Mouse (Mus musculus) liver (tissue): ENCODE results near the gene Ywhae.
"Not testable (repeated sequence)": the region's sequence is repeated elsewhere in the genome, so short reads cannot be mapped to it uniquely, and the experiment has no call there.

Experiments
- DNase-seq: peaks from one replicate; pipeline ENCODE4 v3.0.0-alpha.2; 2020; ENCODE audit warnings: mixed read lengths

The Ywhae gene

DNA sequence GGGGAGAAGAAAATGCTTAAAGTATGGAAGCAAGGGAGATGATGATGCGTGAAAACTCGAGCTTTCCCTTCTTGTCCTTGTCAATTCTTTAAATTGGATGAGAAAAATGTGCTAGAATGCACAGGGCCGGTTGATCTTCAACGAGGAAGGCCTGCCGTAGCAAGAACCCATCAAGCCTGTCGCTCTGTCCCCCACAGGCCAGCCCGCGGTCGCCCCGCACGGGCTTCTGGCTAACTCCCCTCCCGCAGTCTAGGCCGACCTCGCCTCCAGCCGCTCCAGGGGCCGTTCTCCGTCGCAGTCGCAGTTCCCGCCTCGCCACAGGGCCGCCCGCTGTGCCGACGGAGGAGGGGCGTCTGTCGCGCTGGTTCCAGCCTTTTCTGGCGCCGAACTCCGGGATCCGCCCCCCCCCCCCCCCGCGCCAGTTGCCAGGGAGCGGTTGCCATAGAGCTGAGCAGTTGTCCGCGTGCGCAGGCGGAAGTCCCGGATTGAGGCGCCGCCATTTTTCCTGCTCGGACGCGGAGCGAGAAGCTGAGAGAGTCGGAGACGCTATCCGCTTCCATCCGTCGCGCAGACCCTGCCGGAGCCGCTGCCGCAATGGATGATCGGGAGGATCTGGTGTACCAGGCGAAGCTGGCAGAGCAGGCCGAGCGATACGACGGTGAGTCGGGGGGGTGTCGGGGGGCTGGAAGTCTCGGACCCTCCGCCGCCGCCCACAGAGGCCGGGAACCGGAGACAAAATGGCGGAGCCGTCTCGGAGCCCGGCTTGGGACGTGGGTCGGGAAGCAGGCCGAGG is at the start of gene Ywhae:
Gene Ywhae (plus strand): TSS at position 436 of the 793 bp plus-strand sequence.
- peak; percentile 96 for DNase-seq

DNA sequence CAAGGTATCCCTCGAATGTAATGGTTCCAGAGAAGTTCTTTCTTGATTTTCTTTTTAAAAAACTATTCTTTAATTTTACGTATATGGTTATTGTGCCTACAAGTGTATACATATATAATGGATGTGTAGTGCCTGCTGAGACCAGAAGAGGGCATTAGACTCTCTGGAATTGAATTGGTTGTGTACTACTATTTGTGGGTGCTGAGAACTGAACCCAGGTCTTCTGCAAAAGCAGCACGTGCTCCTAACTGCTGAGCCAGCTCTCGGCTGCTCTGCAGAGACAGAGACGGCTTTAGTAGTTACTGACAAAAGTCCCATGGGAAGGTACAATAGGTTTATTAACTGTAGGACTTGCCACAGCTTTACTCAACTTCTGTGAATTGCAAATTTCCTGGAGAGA is 48.2 kb upstream of the Ywhae start:
- no peak for DNase-seq

DNA sequence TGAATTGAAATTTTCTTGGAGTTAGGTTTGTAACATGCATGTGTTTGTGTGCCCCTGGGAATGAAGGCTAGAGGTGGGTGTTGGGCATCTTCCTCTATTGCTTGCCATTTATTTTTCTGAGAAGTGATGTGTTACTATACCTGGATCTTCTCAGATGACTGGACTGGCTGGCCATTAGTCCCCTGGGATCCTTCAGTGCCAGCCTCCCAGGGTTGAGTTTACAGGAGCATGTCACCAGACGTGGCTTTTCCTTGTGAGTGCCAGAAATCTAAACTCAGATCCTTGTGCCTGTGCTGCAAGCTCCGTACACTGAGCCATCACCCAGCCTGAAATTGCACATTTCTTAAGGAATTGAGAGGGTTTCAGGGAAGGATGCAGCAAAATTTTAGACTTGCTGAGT is 47.7 kb upstream of the Ywhae start:
- no peak for DNase-seq

DNA sequence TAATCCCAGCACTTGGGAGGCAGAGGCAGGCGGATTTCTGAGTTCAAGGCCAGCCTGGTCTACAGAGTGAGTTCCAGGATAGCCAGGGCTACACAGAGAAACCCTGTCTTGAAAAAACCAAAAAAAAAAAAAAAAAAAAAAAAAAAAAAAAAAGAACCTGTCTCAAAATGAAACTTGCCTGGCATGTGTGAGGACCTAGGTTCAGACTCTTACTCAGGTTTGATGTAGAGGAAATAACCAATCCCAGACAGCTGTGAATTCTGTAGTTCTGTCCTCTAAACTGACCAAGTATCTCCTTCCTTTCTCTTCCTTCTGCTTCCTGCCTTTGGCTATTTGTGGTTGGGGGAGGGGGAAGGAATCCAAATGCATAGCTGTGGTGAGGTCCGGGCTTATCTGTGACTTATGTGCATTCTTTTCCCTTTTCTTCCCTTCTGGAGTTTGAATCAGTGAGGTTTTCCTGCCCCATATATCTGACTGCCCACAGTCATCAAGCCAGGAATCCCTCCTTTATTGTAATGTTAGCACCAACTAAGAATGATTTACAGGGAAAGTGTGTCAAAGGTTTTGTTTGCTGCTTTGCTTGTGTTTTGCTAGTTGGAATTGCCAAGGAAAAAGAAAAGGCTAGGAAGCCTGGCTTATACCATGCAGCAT is 45.2 kb upstream of the Ywhae start:
- no peak for DNase-seq

DNA sequence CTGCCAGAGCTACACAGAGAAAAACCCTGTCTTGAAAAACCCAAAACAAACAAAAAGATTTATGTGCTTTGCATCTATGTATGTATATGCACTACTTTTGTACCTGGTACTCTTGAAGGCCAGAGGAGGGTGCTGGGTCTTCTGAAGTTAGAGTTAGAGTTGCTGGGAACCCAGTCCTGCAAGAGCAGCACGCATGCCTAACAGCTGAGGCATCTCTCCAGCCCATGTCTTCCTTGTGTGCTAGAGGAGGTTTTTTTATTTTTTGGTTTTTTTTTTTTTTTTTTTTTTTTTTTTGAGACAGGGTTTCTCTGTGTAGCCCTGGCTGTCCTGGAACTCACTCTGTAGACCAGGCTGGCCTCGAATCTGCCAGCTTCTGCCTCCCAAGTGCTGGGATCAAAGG is 44.5 kb upstream of the Ywhae start:
- no peak for DNase-seq

DNA sequence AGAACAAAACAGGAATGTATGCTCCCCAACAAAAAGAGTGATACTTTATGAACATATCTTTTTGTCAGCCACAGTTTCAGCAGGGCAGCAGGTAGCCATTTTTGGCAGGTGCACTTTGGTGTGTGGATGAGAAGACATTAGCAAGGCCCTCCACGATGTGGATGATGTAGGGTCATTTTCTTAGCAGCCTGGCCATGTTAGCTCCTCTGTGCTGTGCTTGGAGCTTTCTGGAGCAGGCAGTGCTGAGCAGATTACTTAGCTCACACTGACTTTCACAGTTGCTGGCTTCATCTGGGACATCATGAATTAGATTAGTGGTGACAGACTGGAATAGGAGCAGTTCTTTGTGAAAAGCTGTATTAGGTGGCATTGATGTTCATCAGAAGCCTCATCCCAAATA is 42.7 kb upstream of the Ywhae start:
- DNase-seq, result no peak

DNA sequence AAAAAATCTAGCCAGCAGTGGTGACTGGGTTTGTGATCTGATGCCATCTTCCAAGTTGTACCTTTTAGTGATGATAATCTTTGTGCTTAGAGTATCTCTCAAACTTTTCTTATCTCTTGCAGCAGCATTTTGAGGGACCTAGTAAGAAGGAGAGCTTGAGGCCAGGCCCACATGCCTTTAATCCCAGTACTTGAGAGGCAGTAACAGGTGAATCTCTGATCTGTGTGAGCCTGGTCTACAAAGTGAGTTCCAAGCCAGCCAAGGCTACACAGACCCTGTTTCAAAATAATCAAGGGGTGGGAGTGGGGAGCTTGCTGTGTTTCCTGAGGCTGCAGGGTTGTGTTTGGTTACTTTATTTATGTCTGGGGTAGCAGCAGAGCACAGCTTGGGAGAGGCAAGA is 41.6 kb upstream of the Ywhae start:
- no peak for DNase-seq

DNA sequence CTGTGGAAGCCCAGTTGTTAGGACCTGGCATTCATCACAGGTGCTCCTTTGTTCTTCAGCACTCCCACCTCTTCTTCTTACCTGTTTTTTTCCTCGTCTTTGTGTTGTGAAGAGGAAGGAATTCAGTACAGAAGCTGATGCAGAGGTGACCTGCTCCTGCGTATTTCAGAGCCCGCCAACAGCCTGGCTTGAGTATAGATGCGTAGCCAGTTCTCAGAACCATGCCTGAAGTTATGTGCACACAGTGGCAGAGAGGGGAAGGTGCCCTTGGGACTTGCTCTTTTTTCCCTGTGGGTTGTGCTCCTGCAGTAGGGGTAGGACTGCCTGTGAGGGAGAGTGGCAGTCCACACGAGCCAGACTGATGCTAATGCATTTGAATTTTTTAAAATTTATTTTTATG is 39.1 kb upstream of the Ywhae start:
- no peak for DNase-seq

DNA sequence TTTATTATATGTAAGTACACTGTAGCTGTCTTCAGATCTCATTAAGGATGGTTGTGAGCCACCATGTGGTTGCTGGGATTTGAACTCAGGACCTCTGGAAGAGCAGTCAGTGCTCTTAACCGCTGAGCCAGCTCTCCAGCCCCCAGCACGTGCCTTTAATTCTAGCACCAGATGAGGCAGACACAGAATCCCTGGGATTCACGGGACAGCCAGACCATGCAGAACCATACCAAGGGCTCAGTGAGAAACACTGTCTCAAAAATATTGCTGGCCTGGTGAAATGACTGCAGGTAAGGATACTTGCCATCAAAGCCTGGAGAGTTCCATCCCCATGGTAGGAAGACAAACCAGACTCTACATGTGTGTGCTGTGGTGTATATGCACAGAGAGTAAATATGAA is 35.2 kb upstream of the Ywhae start:
- not testable (repeated sequence) for DNase-seq

DNA sequence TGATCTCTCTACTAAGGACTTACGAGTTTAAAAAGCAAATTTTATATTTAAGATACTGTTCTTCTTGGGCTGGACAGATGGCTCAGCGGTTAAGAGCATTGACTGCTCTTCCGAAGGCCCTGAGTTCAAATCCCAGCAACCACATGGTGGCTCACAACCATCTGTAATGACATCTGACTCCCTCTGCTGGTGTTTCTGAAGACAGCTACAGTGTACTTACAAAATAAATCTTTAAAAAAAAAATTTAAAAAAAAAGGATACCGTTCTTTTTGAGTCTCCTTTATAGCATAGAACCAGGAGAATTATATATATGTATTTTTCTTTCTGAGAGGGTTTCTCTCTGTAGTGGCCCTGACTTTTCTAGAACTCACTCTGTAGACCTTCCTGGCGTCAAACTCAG is 32.1 kb upstream of the Ywhae start:
- DNase-seq, result no peak

DNA sequence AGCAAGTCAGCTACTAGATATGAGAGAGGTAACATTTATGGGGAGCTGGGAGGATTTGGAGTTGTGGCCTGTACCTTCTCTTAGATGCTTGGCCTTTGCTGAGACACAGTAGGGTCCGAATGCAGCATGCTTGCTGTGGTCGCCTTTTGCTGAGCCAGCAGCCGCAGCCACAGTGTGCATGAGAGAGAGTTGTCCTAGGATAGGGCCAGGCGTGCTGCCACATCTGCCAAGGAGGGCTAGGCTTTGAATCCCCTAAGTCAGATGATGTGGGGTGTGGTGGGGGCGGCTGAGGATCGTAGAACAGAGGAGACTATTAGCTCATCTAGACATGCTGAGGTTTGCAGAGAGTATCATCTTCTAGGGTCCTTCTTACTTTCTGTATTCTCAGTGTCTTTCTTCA is 29.9 kb upstream of the Ywhae start:
- DNase-seq, result no peak

DNA sequence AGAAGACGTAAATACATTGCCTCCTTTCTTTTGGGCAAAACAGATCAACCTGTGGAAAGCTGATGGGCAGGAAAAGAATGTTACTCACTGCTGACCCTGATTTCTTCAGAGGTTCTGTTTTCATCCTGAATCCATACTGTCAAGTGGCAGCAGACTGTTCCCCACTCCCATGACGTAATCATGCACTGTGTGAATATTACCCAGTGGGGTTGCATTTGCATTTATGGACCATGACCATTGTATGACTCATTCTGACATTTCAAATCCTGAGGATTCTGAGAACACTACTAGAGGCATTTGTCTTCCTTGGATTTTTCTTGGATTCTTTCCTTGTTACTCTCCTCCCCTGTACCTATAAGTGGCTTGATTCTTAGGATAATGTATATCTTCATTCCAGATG is 28.9 kb upstream of the Ywhae start:
- no peak for DNase-seq

DNA sequence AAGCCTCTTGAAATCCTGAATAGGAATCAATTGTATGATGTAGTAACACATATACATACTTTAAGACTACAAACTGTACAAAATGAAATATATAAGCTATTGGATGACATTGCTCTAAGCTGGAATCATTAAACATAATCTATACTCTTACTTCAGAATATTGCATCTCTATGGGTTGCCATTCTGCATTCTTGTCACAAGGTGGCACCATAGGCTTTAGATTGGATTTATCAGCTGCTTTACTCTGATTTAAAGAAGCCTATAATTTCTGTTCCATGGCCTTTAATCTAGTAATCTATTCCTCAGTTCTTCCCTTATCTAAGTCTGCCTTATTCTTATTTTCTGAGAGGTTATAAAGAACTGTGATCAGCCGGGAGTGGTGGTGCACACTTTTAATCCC is 18.7 kb upstream of the Ywhae start:
- no peak for DNase-seq

DNA sequence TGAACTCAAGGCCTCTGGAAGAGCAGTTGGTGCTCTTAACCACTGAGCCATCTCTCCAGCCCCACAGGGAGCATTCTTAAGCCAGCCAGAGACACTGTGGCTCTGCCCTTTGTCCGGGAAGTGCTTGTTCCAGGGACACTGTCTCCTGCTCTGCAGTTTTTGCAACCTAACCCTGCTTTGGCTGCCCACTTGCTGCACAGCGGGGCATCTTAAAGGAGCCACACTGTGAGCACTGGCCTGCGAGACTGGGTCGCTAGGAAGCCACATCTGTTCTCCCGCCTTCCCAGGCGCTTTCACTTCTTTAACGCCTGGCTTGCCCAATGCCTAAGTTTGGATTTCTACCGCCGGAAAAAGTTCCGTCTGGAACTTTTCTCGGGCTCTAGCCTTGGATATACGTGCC is 17.1 kb upstream of the Ywhae start:
- DNase-seq, result no peak

DNA sequence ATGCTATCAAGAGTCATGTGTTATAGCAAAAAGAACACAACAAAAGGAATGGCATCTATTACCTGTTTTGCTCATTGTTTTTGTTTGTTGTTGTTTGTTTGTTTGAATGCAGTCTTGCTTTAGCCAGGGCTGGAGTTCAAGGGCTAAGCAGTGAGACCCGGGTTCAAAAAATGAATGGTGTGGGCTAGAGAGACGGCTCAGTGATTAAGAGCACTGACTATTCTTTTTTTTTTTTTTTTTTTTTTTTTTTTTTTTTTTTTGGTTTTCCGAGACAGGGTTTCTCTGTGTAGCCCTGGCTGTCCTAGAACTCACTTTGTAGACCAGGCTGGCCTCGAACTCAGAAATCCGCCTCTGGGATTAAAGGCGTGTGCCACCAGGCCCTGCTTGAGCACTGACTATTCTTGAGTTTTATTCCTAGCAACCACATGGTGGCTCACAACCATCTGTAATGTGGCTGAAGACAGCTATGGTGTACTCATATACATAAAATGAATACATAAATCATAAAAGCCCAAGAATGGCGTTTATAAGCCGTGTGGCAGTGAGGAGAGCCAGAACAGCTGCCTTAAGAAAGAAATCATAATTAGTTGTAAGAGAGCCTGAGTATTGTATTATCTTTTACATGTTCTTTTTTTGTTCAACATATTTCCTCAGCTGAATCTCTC is 15.9 kb upstream of the Ywhae start:
- DNase-seq, result no peak

DNA sequence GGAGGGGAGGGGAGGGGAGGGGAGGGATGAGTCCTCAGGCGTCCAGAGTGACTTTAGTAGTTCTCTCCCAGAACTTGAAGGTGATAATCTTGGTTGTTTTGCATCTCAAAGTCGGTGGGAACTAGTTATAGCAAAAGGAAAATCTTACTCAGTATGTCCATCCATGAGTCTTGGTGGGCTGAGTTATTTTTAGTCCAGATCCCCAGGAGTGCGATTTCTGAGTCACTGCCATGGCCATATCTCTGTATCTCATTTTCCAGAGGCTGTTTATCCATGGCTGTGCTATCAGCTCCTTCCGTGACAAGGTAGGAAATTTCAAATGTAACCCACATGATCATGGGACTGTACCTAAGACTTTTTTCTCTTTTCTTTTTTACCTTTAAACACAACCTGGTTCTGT is 10.3 kb upstream of the Ywhae start:
- no peak for DNase-seq

DNA sequence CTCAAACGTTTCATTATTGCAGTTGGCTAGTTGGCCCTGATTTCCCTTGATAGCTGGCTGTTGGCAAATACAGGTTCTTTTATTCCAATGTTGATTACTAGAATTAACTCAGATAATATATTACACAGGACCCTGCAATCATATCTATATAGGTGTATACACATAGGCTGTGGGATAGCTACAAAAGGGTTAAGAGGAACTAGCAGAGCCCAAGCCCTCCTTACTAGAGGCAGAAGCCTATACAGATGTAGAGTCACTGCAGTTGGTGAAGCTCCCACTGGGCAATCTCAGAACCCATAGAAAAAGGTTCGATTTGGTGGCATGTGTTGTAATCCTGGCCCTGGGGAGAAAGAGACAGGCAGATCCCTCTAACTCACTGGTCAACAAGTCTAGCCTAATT is 5.5 kb upstream of the Ywhae start:
- no peak for DNase-seq

DNA sequence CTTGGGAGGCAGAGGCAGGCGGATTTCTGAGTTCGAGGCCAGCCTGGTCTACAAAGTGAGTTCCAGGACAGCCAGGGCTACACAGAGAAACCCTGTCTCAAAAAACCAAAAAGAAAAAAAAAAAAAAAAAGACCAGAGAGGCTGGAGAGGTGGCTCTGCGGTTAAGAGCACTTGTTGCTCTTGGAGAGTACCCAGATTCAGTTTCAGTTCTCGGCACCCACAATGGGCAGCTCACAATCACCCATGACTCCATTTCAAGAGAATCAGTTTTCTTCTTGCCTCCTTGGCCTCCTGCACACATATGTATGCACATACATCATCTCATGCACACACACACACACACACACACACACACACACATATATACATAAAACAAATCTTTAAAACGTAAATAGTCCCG is 5.0 kb upstream of the Ywhae start:
- not testable (repeated sequence) for DNase-seq

DNA sequence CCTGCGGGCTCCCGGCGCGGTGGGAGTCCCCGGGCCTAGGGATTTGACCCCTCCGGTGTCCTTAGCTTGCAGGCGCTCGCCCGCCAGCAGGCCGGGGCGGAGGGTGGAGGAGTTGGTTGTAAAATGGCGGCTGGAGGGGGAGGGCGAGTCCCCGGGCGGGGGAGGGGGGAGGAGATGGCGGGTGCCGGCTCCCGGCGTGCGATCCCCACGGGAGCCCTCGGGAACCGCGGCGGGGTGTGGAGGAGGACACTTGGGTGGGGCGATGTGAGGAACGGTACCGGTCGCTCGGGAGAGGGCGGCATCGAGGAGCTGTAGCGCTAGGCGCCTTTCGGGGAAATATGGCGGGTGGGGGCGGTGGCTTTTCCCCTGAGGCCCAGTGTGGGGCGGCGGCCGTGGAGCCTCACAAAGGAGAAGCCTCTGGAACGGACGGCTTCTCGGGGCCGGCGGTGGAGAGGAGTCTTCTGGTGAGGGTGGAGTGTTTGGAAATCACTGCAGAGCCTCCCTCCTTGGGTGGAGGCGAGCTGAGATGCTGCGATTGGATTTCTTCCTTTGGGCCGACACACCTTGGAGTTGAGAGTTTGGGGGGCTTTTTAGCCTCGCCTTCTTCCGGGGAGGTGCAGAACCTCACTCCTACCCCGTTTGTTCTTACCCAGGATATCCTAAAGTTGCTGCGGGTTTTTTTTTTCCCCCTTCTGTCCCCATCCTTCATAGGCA is 715 bp downstream of the Ywhae start:
- DNase-seq, result peak; percentile 75

DNA sequence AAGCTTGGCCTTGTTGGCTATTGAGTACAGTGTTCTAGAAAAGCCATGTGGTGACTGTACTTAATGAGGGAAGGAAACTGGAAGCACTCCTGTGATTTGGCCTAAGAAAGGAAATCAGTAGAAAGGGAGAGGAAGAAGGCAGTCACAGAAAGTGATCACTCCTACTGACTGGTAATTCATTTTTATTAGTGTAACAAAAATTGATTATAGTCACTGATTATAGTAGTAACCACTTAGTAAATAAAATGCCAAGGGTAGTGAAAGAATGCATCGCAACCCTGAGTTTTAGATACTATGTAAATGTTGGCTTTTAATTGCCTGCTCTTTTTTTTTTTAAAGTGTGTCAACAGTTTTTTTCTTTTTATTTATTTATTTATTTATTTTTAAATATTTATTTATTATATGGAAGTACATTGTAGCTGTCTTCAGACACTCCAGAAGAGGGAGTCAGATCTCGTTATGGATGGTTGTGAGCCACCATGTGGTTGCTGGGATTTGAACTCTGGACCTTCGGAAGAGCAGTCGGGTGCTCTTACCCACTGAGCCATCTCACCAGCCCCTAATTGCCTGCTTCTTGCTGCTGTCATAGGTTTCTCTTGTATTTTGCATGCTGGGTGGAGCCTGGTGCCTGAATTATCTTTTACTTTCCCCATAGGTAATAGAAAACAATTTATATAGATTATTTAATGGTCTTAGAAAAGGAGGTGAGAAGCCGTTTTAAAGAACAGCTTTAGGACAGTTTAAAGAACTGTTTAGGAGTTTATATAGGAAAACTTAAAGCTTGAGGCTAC is 3.0 kb downstream of the Ywhae start:
- no peak for DNase-seq

DNA sequence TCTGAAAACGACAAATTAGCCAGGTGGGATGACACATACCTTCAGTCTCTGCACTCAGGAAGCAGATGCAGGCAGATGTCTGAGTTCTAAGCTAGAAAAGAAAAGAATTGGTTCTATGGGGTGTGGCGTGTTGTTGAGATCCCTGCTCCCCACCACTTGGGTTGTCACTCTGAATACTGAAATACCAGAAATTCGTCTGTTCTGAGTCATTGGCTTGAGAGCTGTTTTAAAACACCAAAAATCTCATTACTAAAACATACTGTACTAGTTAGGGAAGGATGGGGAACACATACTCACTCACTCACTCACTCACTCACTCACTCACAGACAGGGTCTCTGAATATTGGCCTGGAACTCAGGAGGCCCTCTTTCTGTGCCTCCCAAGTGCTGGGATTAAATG is 4.3 kb downstream of the Ywhae start:
- DNase-seq, result no peak

DNA sequence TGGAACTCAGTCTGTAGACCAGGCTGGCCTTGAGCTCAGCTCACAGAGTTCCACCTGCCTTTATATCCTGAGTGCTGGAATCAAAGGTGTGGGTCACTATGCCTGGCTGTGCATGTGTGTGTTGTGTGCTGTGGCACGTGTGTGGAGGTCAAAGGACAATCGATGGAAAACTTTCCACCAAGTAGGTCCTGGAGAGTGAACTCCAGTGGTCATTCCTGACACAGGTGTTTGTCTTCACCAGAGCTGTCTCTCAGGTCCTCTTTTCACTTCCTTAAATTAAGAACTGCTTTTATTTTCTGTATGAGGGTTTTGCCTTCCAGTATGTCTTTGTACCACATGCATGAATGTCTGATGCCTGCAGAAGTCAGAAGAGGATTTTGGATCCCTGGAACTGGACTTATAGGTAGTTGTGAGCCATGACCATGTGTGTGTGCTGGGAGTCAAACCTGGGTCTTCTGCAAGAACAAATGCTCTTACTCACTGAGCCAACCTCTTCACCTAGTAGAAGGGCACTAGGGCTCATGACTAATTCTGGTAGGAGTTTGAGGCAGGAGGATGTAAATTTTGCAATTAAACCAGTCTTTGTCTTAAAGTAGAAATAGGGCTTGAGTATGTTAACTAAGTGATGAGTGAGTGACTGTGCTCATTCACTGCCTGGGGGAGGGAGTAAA is 5.3 kb downstream of the Ywhae start:
- DNase-seq, result no peak
